Mouse (Mus musculus) erythroblast, embryonic 14.5 days (primary cell): Measurements from ENCODE around the gene Gm45753. TPM values are rescaled to one million over a fixed set of nuclear protein-coding genes. Genes with fewer than 3 reads are reported as not detected.

ENCODE experiments used
- H3K27me3 ChIP-seq: 2 replicates; pipeline ENCODE4 v1.6.1; 2012; ENCODE audit warnings: inconsistent platforms; ENCODE audit not compliant: control insufficient read depth
- H3K36me3 ChIP-seq: 2 replicates; pipeline ENCODE4 v1.6.1; 2012; ENCODE audit warnings: mild to moderate bottlenecking, inconsistent platforms; ENCODE audit not compliant: control insufficient read depth
- H3K4me1 ChIP-seq: 2 replicates; pipeline ENCODE4 v1.6.1; 2012; ENCODE audit warnings: inconsistent platforms; ENCODE audit not compliant: control insufficient read depth
- H3K4me3 ChIP-seq: replicated peaks from 2 replicates; pipeline ENCODE3; 2012; ENCODE audit warnings: moderate library complexity, mild to moderate bottlenecking, inconsistent platforms
- H3K9me3 ChIP-seq: 2 replicates; pipeline ENCODE4 v1.6.1; 2012; ENCODE audit warnings: low read length, inconsistent platforms, mixed read lengths; ENCODE audit not compliant: control insufficient read depth
- GATA1 ChIP-seq: IDR thresholded peaks from 2 replicates; pipeline ENCODE4 v1.6.1; 2012; ENCODE audit warnings: low read length, inconsistent platforms, mixed read lengths
- TAL1 ChIP-seq: IDR thresholded peaks from 3 replicates; pipeline ENCODE4 v1.6.1; 2012; ENCODE audit warnings: low read length, inconsistent platforms, mixed read lengths
- polyA plus RNA-seq: library from polyadenylated mRNA; stranded (reverse); fragments of >175 nt; gene quantifications from 2 replicates; pipeline ENCODE4 v1.2.3, GENCODE M21; 2012

Gene Gm45753
- polyA plus RNA-seq, 1 experiment = not detected

GRCm38 (mm10) chr8:45294687-45295086, 13.6 kb downstream of the Gm45753 start, which contains the start of gene Klkb1:
Gene Klkb1 (minus strand): TSS chr8:45294859.
- TF ChIP-seq GATA1 (no peak), TAL1 (no peak)
- no peaks in the 10 kb centered on the region for H3K27me3 ChIP-seq
- H3K9me3 ChIP-seq = peaks cover 11% of the 10 kb centered on the region
- no peaks in the 10 kb centered on the region for H3K36me3 ChIP-seq
- no peaks in the 10 kb centered on the region for H3K4me1 ChIP-seq
- no peak within 1 kb of the TSS for H3K4me3 ChIP-seq

- TF ChIP-seq TAL1 (no peak), GATA1 (no peak)
- 0 out of 2 replicates have a peak, but pooled peaks cover 7% of the 10 kb centered on the region for H3K9me3 ChIP-seq
- no peak overlapping the region for H3K4me3 ChIP-seq
- H3K4me1 ChIP-seq = no peaks in the 10 kb centered on the region
- H3K36me3 ChIP-seq = no peaks in the 10 kb centered on the region
- H3K27me3 ChIP-seq = no peaks in the 10 kb centered on the region
Observed at GRCm38 (mm10) chr8:45291790-45292189, 16.5 kb downstream of the Gm45753 start.

- no peak overlapping the region for H3K4me3 ChIP-seq
- H3K9me3 ChIP-seq = peaks cover 10% of the 10 kb centered on the region
- H3K4me1 ChIP-seq = no peaks in the 10 kb centered on the region
- H3K36me3 ChIP-seq = no peaks in the 10 kb centered on the region; the same call in 1 of the 2 replicates
- H3K27me3 ChIP-seq = no peaks in the 10 kb centered on the region
- TF ChIP-seq TAL1 (no peak), GATA1 (no peak)
Observed at GRCm38 (mm10) chr8:45281630-45282029, 26.6 kb downstream of the Gm45753 start.

- Histone ChIP-seq H3K4me1 (no peaks in the 10 kb centered on the region), H3K4me3 (no peak overlapping the region), H3K36me3 (no peaks in the 10 kb centered on the region; the same call in 1 of the 2 replicates), H3K9me3 (peaks cover 10% of the 10 kb centered on the region), H3K27me3 (no peaks in the 10 kb centered on the region)
- TF ChIP-seq TAL1 = no peak
- TF ChIP-seq GATA1 = no peak
Observed at GRCm38 (mm10) chr8:45277453-45277852, 30.8 kb downstream of the Gm45753 start.

GRCm38 (mm10) chr8:45274317-45274716, 33.9 kb downstream of the Gm45753 start:
- Histone ChIP-seq H3K36me3 (no peaks in the 10 kb centered on the region; the same call in 1 of the 2 replicates), H3K27me3 (no peaks in the 10 kb centered on the region), H3K9me3 (peaks cover 7% of the 10 kb centered on the region), H3K4me3 (no peak overlapping the region), H3K4me1 (no peaks in the 10 kb centered on the region)
- TF ChIP-seq GATA1 (no peak), TAL1 (no peak)

- H3K4me1 ChIP-seq = no peaks in the 10 kb centered on the region
- no peak for TF ChIP-seq GATA1
- TF ChIP-seq TAL1 = no peak
Observed at GRCm38 (mm10) chr8:45269056-45269455, 39.2 kb downstream of the Gm45753 start.

GRCm38 (mm10) chr8:45268485-45268884, 39.8 kb downstream of the Gm45753 start:
- no peak for TF ChIP-seq GATA1
- no peak for TF ChIP-seq TAL1
- Histone ChIP-seq H3K36me3 (no peaks in the 10 kb centered on the region), H3K4me1 (no peaks in the 10 kb centered on the region), H3K9me3 (peaks cover 10% of the 10 kb centered on the region), H3K4me3 (no peak overlapping the region), H3K27me3 (no peaks in the 10 kb centered on the region)

More at GRCm38 (mm10) chr8:45269056-45269455, 39.2 kb downstream of the Gm45753 start:
- Histone ChIP-seq H3K4me3 (no peak overlapping the region), H3K36me3 (no peaks in the 10 kb centered on the region), H3K9me3 (peaks cover 10% of the 10 kb centered on the region), H3K27me3 (no peaks in the 10 kb centered on the region)

- H3K36me3 ChIP-seq = no peaks in the 10 kb centered on the region
- no peaks in the 10 kb centered on the region for H3K27me3 ChIP-seq
- no peaks in the 10 kb centered on the region for H3K4me1 ChIP-seq
- H3K9me3 ChIP-seq = peaks cover 11% of the 10 kb centered on the region
- TF ChIP-seq GATA1 (no peak), TAL1 (no peak)
- no peak overlapping the region for H3K4me3 ChIP-seq
Observed at GRCm38 (mm10) chr8:45267611-45268391, 40.5 kb downstream of the Gm45753 start.

GRCm38 (mm10) chr8:45266993-45267392, 41.3 kb downstream of the Gm45753 start:
- Histone ChIP-seq H3K9me3 (peaks cover 14% of the 10 kb centered on the region), H3K4me3 (no peak overlapping the region), H3K36me3 (no peaks in the 10 kb centered on the region), H3K27me3 (no peaks in the 10 kb centered on the region), H3K4me1 (no peaks in the 10 kb centered on the region)
- TF ChIP-seq GATA1 (no peak), TAL1 (no peak)

- Histone ChIP-seq H3K9me3 (peaks cover 14% of the 10 kb centered on the region), H3K36me3 (no peaks in the 10 kb centered on the region), H3K4me1 (no peaks in the 10 kb centered on the region), H3K4me3 (no peak overlapping the region), H3K27me3 (no peaks in the 10 kb centered on the region)
- TF ChIP-seq TAL1 (no peak), GATA1 (no peak)
Observed at GRCm38 (mm10) chr8:45264918-45265317, 43.3 kb downstream of the Gm45753 start.
